Mouse (Mus musculus): ENCODE measurements at regions not wholly inside any gene's neighbourhood (a gene's known extent, or its start where the extent isn't known, plus 50 kb on each side); places are given as distances from the start of the nearest gene placed in this dataset.

GRCm38 (mm10) chr15:42768396-42768795 lies 2634.2 kb downstream of the 9330182O14Rik start:
- ATAC-seq (replicated peaks; ENCODE audit: low FRiP score, low TSS enrichment, poor library complexity, severe bottlenecking): no peak

DNA sequence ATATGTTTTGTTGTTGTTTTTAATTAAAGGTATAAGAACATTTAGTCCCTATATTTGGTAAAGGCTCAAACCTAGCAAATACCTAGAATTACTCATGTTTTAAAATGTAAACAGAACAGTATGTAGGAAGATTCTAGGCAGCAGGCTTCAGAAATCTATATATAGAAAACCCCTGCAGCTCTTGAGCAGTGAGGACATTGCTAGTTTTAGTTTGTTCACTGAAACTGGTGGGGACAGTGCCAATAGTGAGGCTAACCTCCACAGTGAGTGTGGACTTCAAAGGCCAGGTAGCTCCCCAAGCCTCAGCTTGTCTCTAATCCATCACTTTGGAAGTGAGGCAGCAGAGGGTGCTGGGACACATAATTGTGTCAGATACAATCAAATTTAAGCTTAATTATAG lies 2645.7 kb downstream of the 9330182O14Rik start:
- ATAC-seq (replicated peaks; ENCODE audit: low FRiP score, low TSS enrichment, poor library complexity, severe bottlenecking): no peak

DNA sequence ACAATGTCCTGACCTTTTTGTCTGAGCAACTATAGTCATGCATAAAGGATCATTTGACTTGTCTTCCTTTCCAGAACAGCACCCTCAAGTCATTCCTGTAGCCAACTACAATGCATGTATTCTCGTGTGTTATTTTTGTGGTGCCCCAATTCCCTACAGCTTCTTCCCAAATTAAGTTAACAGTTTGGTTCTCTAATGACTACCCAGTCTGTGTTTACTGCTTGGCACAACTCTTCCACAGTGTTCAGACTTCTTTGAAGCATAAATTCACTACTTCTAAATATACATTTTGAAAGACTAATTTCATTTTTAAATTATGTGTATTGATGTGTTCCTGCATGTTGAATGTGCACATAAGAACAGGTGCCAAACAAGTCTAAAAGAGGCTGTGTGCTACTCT lies 2667.1 kb downstream of the 9330182O14Rik start:
- no peak for ATAC-seq (replicated peaks; ENCODE audit: low FRiP score, low TSS enrichment, poor library complexity, severe bottlenecking)

- ATAC-seq (replicated peaks; ENCODE audit: low FRiP score, low TSS enrichment, poor library complexity, severe bottlenecking): no peak
Observed at GRCm38 (mm10) chr15:42810871-42811490, 2676.8 kb downstream of the 9330182O14Rik start.

DNA sequence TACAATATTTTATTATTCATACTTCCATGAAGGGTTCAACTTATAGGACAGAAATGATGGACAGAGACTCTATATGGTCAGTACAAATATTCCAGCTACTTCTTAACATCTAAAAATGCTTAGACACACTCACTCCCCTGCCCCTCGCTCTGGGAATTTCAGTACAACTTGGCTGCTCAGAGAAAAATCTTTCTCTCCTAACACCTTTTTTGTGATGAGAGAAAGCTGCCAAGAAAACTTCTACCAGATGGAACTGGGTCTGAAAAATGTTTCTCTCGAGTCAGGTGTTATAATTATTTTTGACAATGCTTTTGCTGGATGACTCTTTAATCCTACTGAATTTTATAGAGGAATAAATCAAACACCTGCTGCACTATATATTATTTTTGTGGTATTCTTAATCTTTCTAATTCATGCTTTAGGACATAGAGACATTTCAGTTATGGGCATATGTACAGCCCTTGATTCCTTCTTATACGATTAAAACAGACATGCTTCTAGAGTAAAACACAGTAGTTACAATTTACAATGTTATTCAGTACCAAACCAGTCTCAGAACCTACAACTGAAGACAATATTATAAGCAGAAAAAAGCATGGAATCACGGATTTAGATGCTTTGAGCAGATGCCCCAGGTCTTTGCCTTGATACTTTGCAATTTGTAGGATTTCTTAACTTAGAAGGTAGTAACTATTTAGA lies 2681.0 kb downstream of the 9330182O14Rik start:
- ATAC-seq (replicated peaks; ENCODE audit: low FRiP score, low TSS enrichment, poor library complexity, severe bottlenecking): no peak

GRCm38 (mm10) chr15:42838839-42839238 lies 2704.7 kb downstream of the 9330182O14Rik start:
- ATAC-seq (replicated peaks; ENCODE audit: low FRiP score, low TSS enrichment, poor library complexity, severe bottlenecking): no peak

GRCm38 (mm10) chr15:42850003-42850402 lies 2715.8 kb downstream of the 9330182O14Rik start:
- ATAC-seq (replicated peaks; ENCODE audit: low FRiP score, low TSS enrichment, poor library complexity, severe bottlenecking): no peak

GRCm38 (mm10) chr15:42872491-42872890 lies 2738.3 kb downstream of the 9330182O14Rik start:
- no peak for ATAC-seq (replicated peaks; ENCODE audit: low FRiP score, low TSS enrichment, poor library complexity, severe bottlenecking)

- ATAC-seq (replicated peaks; ENCODE audit: low FRiP score, low TSS enrichment, poor library complexity, severe bottlenecking): no peak
Observed at GRCm38 (mm10) chr15:42894611-42895010, 2760.4 kb downstream of the 9330182O14Rik start.

DNA sequence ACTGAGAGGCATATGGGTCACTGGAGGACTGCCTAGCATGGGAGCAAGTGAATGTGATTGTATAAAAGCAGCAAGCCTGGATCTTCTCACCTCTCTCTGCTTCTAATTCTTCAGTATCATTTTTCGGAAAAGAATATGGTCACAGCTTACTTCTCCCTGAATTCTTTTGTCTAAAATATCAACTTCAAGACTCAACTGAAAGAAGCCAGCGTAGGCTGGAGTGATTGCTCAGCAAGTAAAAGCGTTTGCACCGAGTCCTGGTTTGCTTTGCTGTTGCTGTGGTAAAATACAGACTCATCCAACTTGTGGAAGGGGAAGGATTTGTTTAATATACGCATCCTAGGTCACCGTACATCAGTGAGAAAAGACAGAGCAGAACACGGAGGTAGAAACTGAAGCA lies 2765.9 kb downstream of the 9330182O14Rik start:
- no peak for ATAC-seq (replicated peaks; ENCODE audit: low FRiP score, low TSS enrichment, poor library complexity, severe bottlenecking)

DNA sequence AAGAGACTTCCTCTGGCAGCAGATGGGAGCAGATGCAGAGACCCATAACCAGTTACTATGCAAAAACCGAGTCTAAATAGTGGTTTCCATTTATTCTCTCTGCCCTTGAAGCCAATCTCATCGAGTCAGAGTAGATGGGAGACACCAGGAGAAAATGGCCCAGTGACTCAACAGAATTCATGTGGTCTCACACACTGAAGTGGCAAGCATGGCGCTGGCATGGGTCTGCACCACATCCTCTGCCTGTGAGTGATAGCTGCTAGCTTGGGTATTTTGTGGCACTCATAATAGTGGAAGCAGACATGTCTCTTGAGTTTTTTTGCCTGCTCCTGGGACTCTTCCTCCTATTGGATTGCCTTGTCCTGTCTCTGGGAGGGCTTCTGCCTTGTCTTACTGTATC lies 2767.6 kb downstream of the 9330182O14Rik start:
- ATAC-seq (replicated peaks; ENCODE audit: low FRiP score, low TSS enrichment, poor library complexity, severe bottlenecking): no peak

DNA sequence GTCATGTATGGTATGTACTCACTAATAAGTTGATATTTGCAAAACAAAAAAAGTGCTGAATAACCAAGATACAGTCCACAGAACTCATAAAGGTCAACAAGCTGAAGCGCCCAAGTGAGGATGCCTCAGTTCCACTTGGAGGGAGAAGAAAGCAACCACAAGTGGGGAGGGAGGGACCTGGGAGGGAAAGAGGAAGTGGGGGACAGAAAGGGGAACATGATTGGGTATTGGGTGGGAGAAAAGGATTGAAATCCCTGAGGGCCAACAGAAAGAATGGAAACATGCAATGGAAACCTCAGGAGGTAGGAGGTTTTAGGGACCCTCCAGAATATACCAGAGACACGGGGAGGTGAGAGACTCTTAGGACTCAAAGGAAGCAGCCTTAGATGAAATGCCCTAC lies 2777.2 kb downstream of the 9330182O14Rik start:
- ATAC-seq (replicated peaks; ENCODE audit: low FRiP score, low TSS enrichment, poor library complexity, severe bottlenecking): no peak

GRCm38 (mm10) chr15:42912880-42913279 lies 2778.7 kb downstream of the 9330182O14Rik start:
- ATAC-seq (replicated peaks; ENCODE audit: low FRiP score, low TSS enrichment, poor library complexity, severe bottlenecking): no peak

GRCm38 (mm10) chr15:42913285-42913684 lies 2779.1 kb downstream of the 9330182O14Rik start:
- ATAC-seq (replicated peaks; ENCODE audit: low FRiP score, low TSS enrichment, poor library complexity, severe bottlenecking): no peak

DNA sequence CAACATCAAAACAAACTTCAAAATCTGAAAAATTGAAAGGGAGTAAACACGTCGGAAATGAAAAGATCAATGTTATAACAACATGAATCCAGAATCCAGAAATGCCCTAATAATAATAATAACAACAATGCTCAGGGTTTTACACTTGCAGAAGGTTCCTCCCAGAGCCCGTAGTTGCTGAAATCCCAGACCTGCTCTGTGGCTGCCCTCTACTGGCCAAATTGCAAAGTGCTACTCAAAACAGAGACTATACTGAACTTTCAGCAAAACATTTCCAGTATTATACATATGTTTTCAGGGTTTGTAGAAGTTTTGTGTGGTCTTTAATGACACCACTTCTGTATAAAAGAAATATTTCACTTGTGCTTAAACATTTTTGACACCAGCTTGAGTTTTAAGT lies 2779.9 kb downstream of the 9330182O14Rik start:
- ATAC-seq (replicated peaks; ENCODE audit: low FRiP score, low TSS enrichment, poor library complexity, severe bottlenecking): peak; percentile 85; the same call in 1 of the 2 replicates

DNA sequence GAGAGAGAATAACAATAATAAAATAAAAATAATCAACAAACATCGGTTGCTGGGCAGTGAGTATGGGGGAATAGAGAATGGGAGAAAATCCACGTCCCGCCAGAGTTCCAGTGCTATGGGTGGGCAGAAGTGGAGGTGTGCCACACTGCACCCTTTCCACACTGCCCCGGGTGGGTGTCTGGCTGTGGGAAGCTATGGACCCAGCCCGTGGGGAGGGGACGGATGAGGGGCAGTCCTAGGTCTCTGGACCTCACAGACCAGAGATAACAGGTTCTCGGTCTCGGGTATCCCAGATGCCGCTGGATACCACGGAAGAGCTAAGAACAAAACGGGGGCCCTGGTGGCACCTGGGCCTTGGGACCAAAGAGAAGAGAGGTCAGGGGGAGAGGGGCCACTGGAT lies 2781.0 kb downstream of the 9330182O14Rik start:
- no peak for ATAC-seq (replicated peaks; ENCODE audit: low FRiP score, low TSS enrichment, poor library complexity, severe bottlenecking)

- ATAC-seq (replicated peaks; ENCODE audit: low FRiP score, low TSS enrichment, poor library complexity, severe bottlenecking): no peak
Observed at GRCm38 (mm10) chr15:42921618-42922017, 2787.5 kb downstream of the 9330182O14Rik start.

GRCm38 (mm10) chr15:42928331-42928730 lies 2794.2 kb downstream of the 9330182O14Rik start:
- ATAC-seq (replicated peaks; ENCODE audit: low FRiP score, low TSS enrichment, poor library complexity, severe bottlenecking): no peak

DNA sequence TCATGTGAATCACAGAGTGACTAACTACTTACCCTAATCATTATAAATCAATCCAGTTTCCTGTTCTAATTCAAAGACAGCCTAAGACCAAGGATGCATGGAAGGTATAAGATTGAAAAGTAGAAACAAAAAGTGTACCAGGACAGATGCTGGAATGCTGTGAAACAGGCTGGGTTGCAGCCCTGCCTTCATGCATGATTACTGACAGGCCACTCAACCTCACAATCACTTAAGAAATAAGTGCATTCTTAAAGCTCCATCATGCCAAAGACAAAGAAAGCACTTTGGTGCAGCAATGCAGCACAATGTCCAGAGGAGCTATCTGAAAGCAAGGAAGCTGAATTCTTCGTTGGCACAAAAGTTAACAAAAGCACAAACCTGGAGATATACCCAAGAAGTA lies 2810.4 kb downstream of the 9330182O14Rik start:
- ATAC-seq (replicated peaks; ENCODE audit: low FRiP score, low TSS enrichment, poor library complexity, severe bottlenecking): no peak

- ATAC-seq (replicated peaks; ENCODE audit: low FRiP score, low TSS enrichment, poor library complexity, severe bottlenecking): no peak
Observed at GRCm38 (mm10) chr15:42955167-42955566, 2821.0 kb downstream of the 9330182O14Rik start.

DNA sequence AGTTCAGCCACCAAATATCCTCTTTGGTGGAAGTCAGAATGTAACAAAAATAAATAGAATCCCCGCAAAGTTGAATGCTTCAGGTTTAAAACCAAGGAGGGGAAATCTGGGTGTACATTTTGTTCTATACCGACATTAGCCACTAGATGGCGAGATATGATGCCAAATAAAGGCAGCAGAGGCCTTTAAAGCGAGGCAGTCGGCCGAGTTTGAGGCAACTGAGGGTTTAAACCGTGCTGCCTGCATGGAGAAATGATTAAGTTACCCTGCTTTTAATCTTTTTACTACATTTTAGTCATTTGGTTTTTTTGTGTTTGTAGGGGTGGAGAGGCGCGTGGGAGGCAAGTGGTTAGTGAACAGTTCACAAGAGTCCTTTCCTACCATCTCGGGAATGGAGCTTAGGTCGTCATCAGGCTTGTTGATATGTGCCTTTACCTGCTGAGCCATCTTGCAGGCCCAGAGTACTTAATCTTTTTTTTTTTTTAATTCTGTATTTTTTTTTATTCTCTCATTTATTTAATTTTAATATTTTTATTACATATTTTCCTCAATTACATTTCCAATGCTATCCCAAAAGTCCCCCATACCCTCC lies 2828.7 kb downstream of the 9330182O14Rik start:
- ATAC-seq (replicated peaks; ENCODE audit: low FRiP score, low TSS enrichment, poor library complexity, severe bottlenecking): peak; percentile 86

All from megakaryocyte-erythroid progenitor cell, adult 5-6 weeks (primary cell).